Mouse (Mus musculus) CD4-positive helper T cell, adult 2 months (primary cell): ENCODE data around the gene Tescl.

ENCODE experiments used
- DNase-seq: peaks from one replicate; pipeline ENCODE4 v3.0.0-alpha.2; 2012; ENCODE audit warnings: low read depth, missing footprints, low spot score

The Tescl gene

GRCm38 (mm10) chr7:24299823-24300481 is 33.8 kb downstream of the Tescl start:
- peak; percentile 8 for DNase-seq

GRCm38 (mm10) chr7:24298973-24299708 is 34.6 kb downstream of the Tescl start:
- peak; percentile 84 for DNase-seq

- no peak for DNase-seq
Measured at GRCm38 (mm10) chr7:24298635-24298972, 35.1 kb downstream of the Tescl start.

GRCm38 (mm10) chr7:24297361-24298095 is 36.2 kb downstream of the Tescl start:
- DNase-seq = no peak

GRCm38 (mm10) chr7:24296386-24296785 is 37.4 kb downstream of the Tescl start:
- DNase-seq = no peak

GRCm38 (mm10) chr7:24295376-24295775 is 38.4 kb downstream of the Tescl start:
- no peak for DNase-seq

- DNase-seq = no peak
Measured at GRCm38 (mm10) chr7:24294763-24295162, 39.0 kb downstream of the Tescl start.

GRCm38 (mm10) chr7:24293061-24293851 is 40.5 kb downstream of the Tescl start:
- DNase-seq = no peak

GRCm38 (mm10) chr7:24291387-24292090 is 42.2 kb downstream of the Tescl start:
- no peak for DNase-seq

GRCm38 (mm10) chr7:24290106-24290693 is 43.5 kb downstream of the Tescl start:
- DNase-seq = no peak

- DNase-seq = no peak
Measured at GRCm38 (mm10) chr7:24288512-24288911, 45.2 kb downstream of the Tescl start.

GRCm38 (mm10) chr7:24287670-24288069 is 46.1 kb downstream of the Tescl start:
- DNase-seq = no peak

- no peak for DNase-seq
Measured at GRCm38 (mm10) chr7:24286916-24287315, 46.8 kb downstream of the Tescl start.

- no peak for DNase-seq
Measured at GRCm38 (mm10) chr7:24286090-24286489, 47.6 kb downstream of the Tescl start.
